Mouse (Mus musculus) forebrain, embryonic 14.5 days (tissue): ENCODE measurements around the gene Dnajc16. TPM values are rescaled to one million over a fixed set of nuclear protein-coding genes. Genes with fewer than 3 reads are reported as not detected.

Experiments
- ATAC-seq: fragments of 200-750 bp; cut with Nextera tagmentation; 2 replicates; pipeline ENCODE4 v1.8.0; 2017; ENCODE audit warnings: mild to moderate bottlenecking, moderate library complexity
- DNase-seq: peaks from one replicate; pipeline ENCODE4 v3.0.0-alpha.2; 2015; ENCODE audit warnings: low spot score
- H3K27ac ChIP-seq: fragments of 300-500 bp; sonication (generic); 2 replicates; pipeline ENCODE4 v1.5.1; 2014; ENCODE audit warnings: low read depth, mild to moderate bottlenecking, control low read depth, low read length, moderate library complexity
- H3K27me3 ChIP-seq: fragments of 300-500 bp; sonication (generic); replicated peaks from 2 replicates; pipeline ENCODE4 v1.6.1; 2014; ENCODE audit warnings: low read length, control low read depth, mixed read lengths; ENCODE audit not compliant: control insufficient read depth, insufficient read depth
- H3K36me3 ChIP-seq: fragments of 300-500 bp; sonication (generic); 2 replicates; pipeline ENCODE4 v1.6.1; 2014; ENCODE audit warnings: low read length, control low read depth; ENCODE audit not compliant: control insufficient read depth, insufficient read depth
- H3K4me1 ChIP-seq: fragments of 300-500 bp; sonication (generic); 2 replicates; pipeline ENCODE4 v1.6.1; 2014; ENCODE audit warnings: antibody characterized with exemption, low read length, control low read depth; ENCODE audit not compliant: control insufficient read depth, insufficient read depth
- H3K4me2 ChIP-seq: fragments of 300-500 bp; sonication (generic); 2 replicates; pipeline ENCODE4 v1.6.1; 2014; ENCODE audit warnings: mild to moderate bottlenecking, control low read depth, low read length
- H3K4me3 ChIP-seq: fragments of 300-500 bp; sonication (generic); 2 replicates; pipeline ENCODE4 v1.5.1; 2014; ENCODE audit warnings: low read depth, low read length, control low read depth
- H3K9ac ChIP-seq: fragments of 300-500 bp; sonication (generic); 2 replicates; pipeline ENCODE4 v1.6.1; 2014; ENCODE audit warnings: mild to moderate bottlenecking, low read length, control low read depth, moderate library complexity
- H3K9me3 ChIP-seq: fragments of 300-500 bp; sonication (generic); replicated peaks from 2 replicates; pipeline ENCODE4 v1.6.1; 2016; ENCODE audit warnings: low read length, control low read depth, mixed read lengths; ENCODE audit not compliant: control insufficient read depth
- WGBS: fragments of 180-500 bp; shearing (Covaris S2); extraction: QIAGEN DNeasy Blood & Tissue Kit; methylation state at CpG from one replicate; pipeline ENCODE4 v1.1.7; 2014; 5-methylcytosine and 5-hydroxymethylcytosine counted together
- polyA plus RNA-seq: library from polyadenylated mRNA; unstranded; fragments of >200 nt; fragmentation: Nextera tagmentation; extraction: Ambion mirVana; gene quantifications from 2 replicates; pipeline ENCODE4 v1.2.1, GENCODE M21; 2014

Gene Dnajc16
- polyA plus RNA-seq, 1 experiment from 2014 or later = 3.6 TPM

- H3K9me3 ChIP-seq = no peaks in the 10 kb centered on the region
- DNase-seq (no peak), ATAC-seq (no peak)
- no peak overlapping the region for H3K27ac ChIP-seq
- no peak overlapping the region for H3K4me2 ChIP-seq
- H3K36me3 ChIP-seq = peaks cover 83% of the 10 kb centered on the region
- peaks cover 13% of the 10 kb centered on the region for H3K4me1 ChIP-seq
- no peak overlapping the region for H3K9ac ChIP-seq
- 97% methylated on average over 3 of the region's 3 CpGs for WGBS
- H3K27me3 ChIP-seq = no peaks in the 10 kb centered on the region
- H3K4me3 ChIP-seq = no peak overlapping the region
These were observed 25.7 kb downstream of the Dnajc16 start for GRCm38 (mm10) chr4:141765008-141765407.

- Histone ChIP-seq H3K9me3 (no peaks in the 10 kb centered on the region), H3K36me3 (peaks cover 70% of the 10 kb centered on the region), H3K27ac (no peak overlapping the region), H3K4me1 (peaks cover 13% of the 10 kb centered on the region), H3K9ac (no peak overlapping the region), H3K27me3 (no peaks in the 10 kb centered on the region), H3K4me2 (no peak overlapping the region), H3K4me3 (no peak overlapping the region)
- DNase-seq (no peak), ATAC-seq (no peak)
- 92% methylated on average over 12 of the region's 12 CpGs for WGBS
These were observed 27.3 kb downstream of the Dnajc16 start for GRCm38 (mm10) chr4:141763476-141763875.

GRCm38 (mm10) chr4:141762102-141762598 is 28.6 kb downstream of the Dnajc16 start:
- 94% methylated on average over 13 of the region's 13 CpGs for whole genome bisulfite sequencing
- no peak overlapping the region for H3K4me3 ChIP-seq
- H3K9me3 ChIP-seq = no peaks in the 10 kb centered on the region
- H3K9ac ChIP-seq = no peak overlapping the region
- no peak overlapping the region for H3K4me2 ChIP-seq
- peaks cover 59% of the 10 kb centered on the region for H3K36me3 ChIP-seq
- H3K27me3 ChIP-seq = no peaks in the 10 kb centered on the region
- ATAC-seq = no peak
- H3K4me1 ChIP-seq = peaks cover 9% of the 10 kb centered on the region
- no peak overlapping the region for H3K27ac ChIP-seq
- no peak for DNase-seq

GRCm38 (mm10) chr4:141760942-141761341 is 29.8 kb downstream of the Dnajc16 start:
- 86% methylated on average over 4 of the region's 4 CpGs for WGBS
- H3K27me3 ChIP-seq = no peaks in the 10 kb centered on the region
- H3K36me3 ChIP-seq = peaks cover 49% of the 10 kb centered on the region
- H3K4me2 ChIP-seq = no peak overlapping the region
- no peak for ATAC-seq
- no peak overlapping the region for H3K4me3 ChIP-seq
- no peaks in the 10 kb centered on the region for H3K9me3 ChIP-seq
- H3K27ac ChIP-seq = no peak overlapping the region
- H3K9ac ChIP-seq = no peak overlapping the region
- H3K4me1 ChIP-seq = no peaks in the 10 kb centered on the region
- no peak for DNase-seq

GRCm38 (mm10) chr4:141758874-141759542 is 31.7 kb downstream of the Dnajc16 start:
- WGBS = 77% methylated on average over 6 of the region's 6 CpGs

GRCm38 (mm10) chr4:141757124-141757523 is 33.6 kb downstream of the Dnajc16 start:
- WGBS = 95% methylated on average over 3 of the region's 3 CpGs
- H3K4me3 ChIP-seq = no peak overlapping the region
- no peaks in the 10 kb centered on the region for H3K27me3 ChIP-seq
- DNase-seq = no peak
- no peak overlapping the region for H3K9ac ChIP-seq
- no peak overlapping the region for H3K4me2 ChIP-seq
- no peak overlapping the region for H3K27ac ChIP-seq
- no peaks in the 10 kb centered on the region for H3K4me1 ChIP-seq
- ATAC-seq = no peak
- peaks cover 16% of the 10 kb centered on the region for H3K36me3 ChIP-seq
- H3K9me3 ChIP-seq = no peaks in the 10 kb centered on the region

More at GRCm38 (mm10) chr4:141758874-141759542, 31.7 kb downstream of the Dnajc16 start:
- no peak for DNase-seq
- H3K36me3 ChIP-seq = peaks cover 34% of the 10 kb centered on the region
- H3K27me3 ChIP-seq = no peaks in the 10 kb centered on the region
- H3K27ac ChIP-seq = no peak overlapping the region
- no peaks in the 10 kb centered on the region for H3K9me3 ChIP-seq
- H3K4me3 ChIP-seq = no peak overlapping the region
- no peak overlapping the region for H3K9ac ChIP-seq
- ATAC-seq = no peak
- H3K4me2 ChIP-seq = no peak overlapping the region
- no peaks in the 10 kb centered on the region for H3K4me1 ChIP-seq

- DNase-seq = no peak
- no peak overlapping the region for H3K9ac ChIP-seq
- H3K9me3 ChIP-seq = no peaks in the 10 kb centered on the region
- no peak overlapping the region for H3K4me2 ChIP-seq
- 89% methylated on average over 19 of the region's 19 CpGs for WGBS
- H3K4me3 ChIP-seq = no peak overlapping the region
- 0 out of 2 replicates have a peak, but pooled peaks cover 3% of the 10 kb centered on the region for H3K36me3 ChIP-seq
- ATAC-seq = no peak
- no peak overlapping the region for H3K27ac ChIP-seq
- H3K27me3 ChIP-seq = no peaks in the 10 kb centered on the region
- no peaks in the 10 kb centered on the region for H3K4me1 ChIP-seq
These were observed 35.3 kb downstream of the Dnajc16 start for GRCm38 (mm10) chr4:141755375-141755930.

- Histone ChIP-seq H3K4me1 (no peaks in the 10 kb centered on the region), H3K9me3 (no peaks in the 10 kb centered on the region), H3K4me3 (no peak overlapping the region), H3K27me3 (no peaks in the 10 kb centered on the region), H3K36me3 (no peaks in the 10 kb centered on the region), H3K9ac (no peak overlapping the region), H3K4me2 (no peak overlapping the region), H3K27ac (no peak overlapping the region)
- no peak for ATAC-seq
- no peak for DNase-seq
- 21% methylated on average over 4 of the region's 4 CpGs for WGBS
These were observed 38.7 kb downstream of the Dnajc16 start for GRCm38 (mm10) chr4:141752076-141752421.

- H3K4me1 ChIP-seq = no peaks in the 10 kb centered on the region
These were observed 39.2 kb downstream of the Dnajc16 start for GRCm38 (mm10) chr4:141751419-141752075.

More at GRCm38 (mm10) chr4:141751419-141752075, 39.2 kb downstream of the Dnajc16 start:
- no peaks in the 10 kb centered on the region for H3K9me3 ChIP-seq
- DNase-seq = no peak
- 58% methylated on average over 4 of the region's 4 CpGs for WGBS
- H3K36me3 ChIP-seq = no peaks in the 10 kb centered on the region
- no peak overlapping the region for H3K9ac ChIP-seq
- H3K4me2 ChIP-seq = no peak overlapping the region
- no peaks in the 10 kb centered on the region for H3K27me3 ChIP-seq
- ATAC-seq = no peak
- no peak overlapping the region for H3K4me3 ChIP-seq
- no peak overlapping the region for H3K27ac ChIP-seq
